Mouse (Mus musculus) gastrocnemius, postnatal 25 days (tissue): ENCODE results near the gene Zbed4. TPM values are rescaled to one million over a fixed set of nuclear protein-coding genes. Genes with fewer than 3 reads are reported as not detected.
A peak's percentile ranks its signal among the peaks of the same experiment; 100 is the strongest.
"Not testable (repeated sequence)": the region's sequence is repeated elsewhere in the genome, so short reads cannot be mapped to it uniquely, and the experiment has no call there.

Source experiments
- DNase-seq: peaks from one replicate; pipeline ENCODE4 v3.0.0; 2022
- long read RNA-seq, 2 experiments: library from polyadenylated mRNA; stranded (forward); transcript quantifications; one replicate each; pipeline ENCODE4 v2.0.0; 2021
- total RNA-seq, 2 experiments: library from RNA; stranded (reverse); gene quantifications; 1 replicate in 1 of 2; 2 replicates in 1 of 2; pipeline ENCODE4 v1.2.3; 2021

Zbed4 gene
- 10 to 100 TPM in 1 of 2 experiments, 1 to 10 TPM in 1; 9.0 to 11.3 TPM for total RNA-seq
- long read RNA-seq, experiment 1, partial matches to known transcripts = 0 of 6 reads
- long read RNA-seq, experiment 1, other reads (novel, unspliced or antisense) = 6 of 6 reads
- long read RNA-seq, experiment 2, full-length matches to known transcripts = 1 of 5 reads
- long read RNA-seq, experiment 2, partial matches to known transcripts = 0 of 5 reads
- long read RNA-seq, experiment 2, other reads (novel, unspliced or antisense) = 4 of 5 reads

DNA sequence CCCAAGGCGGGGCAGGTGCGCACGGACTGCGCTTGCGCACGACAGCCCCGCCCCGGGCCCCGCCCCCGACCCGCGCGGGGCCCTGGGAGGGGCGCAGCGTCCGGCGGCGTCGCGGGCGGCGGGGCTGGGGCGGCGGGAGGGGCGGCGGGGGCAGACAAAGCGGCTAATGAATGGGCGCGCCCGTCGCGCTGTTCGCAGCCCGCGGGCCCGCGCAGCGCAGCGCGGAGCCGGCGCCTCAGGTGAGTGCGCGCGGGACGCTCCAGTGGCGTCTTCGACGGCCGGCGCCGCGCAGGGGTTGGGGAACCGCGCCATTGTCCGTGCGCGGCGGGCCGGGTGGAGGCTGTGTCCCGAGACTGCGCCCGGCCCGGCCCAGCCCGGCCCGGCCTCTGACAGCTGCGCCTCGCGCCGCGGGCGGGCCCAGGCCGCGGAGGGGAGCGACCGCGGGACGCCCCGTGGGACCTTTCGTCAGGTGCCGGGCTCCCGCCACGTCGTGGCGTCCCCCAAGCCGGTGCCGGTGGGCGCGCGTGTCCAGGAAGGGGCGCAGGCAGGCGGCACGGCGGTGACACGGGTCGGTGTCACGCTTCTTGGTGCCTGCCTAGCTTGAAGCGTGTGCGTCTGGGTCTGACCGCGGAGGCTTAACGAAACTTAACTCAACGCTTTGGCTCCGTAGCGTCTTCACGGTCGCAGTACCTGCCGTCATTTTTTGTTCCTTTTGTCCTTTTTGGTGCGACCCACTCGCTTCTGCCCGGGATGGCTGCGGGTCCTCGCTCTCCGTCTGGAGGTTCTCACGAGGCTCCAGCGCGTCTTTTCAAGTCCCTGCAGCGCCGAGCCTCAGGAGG, at the start of gene Zbed4:
Zbed4 (plus strand) TSS at position 97 of the 839 bp plus-strand sequence.
- peak; percentile 56 for DNase-seq

DNA sequence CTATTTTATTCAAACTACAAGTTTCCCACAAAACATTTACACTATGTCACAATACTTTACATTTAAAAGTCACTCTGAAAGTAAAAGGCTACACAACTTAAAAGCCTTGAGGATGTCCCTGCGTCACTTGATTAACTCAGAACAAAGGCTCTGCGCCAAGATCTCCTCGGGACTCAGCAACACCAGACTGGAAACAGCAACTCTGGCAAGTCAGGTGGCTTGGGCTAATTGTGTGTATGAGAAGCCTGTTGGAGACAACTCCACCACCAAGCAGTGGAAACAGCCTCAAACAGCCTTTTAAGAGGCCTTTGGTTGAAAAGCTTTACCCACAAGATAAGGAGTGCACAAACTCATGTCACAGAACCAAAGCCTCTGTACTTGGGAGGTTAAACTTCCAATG, 49.0 kb upstream of the Zbed4 start:
- no peak for DNase-seq

DNA sequence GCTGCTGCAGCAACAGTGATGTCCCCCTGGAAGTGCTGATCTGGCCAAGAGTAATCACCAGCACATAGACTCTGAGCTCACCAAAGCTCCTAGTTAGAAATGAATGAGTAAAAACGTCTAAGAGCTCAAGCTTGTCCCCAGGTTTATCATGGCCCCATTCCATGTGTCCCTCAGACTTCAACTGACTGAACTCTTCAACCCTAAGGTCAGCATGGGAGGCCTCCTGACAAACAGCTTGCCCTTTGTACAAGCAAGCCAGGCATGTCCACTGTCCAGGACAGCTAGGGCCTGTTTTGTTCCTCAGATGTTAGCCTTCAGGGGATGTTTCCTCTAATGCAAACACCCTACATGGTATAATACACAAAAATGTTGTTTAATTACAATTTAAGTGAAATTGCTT, 47.2 kb upstream of the Zbed4 start:
- DNase-seq = no peak

DNA sequence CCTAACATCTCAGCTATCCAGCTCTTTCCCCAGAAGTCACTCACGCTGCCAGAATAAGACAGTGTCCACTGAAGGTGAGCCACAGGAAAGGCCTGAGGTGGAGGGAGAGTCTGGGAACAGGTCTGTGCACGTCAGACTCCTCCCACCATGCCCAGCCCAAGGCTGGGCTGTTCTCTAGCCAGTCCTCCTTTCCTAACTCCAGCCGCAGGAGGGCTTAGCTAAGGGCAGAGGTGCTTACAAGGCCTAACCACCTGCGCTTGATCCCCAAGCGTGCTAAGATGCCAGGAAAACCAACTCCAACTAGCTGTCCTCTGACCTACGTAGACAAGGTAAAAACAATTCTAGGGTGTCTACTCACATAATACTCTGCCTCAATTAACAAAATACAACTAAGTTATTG, 45.1 kb upstream of the Zbed4 start:
- DNase-seq = no peak

DNA sequence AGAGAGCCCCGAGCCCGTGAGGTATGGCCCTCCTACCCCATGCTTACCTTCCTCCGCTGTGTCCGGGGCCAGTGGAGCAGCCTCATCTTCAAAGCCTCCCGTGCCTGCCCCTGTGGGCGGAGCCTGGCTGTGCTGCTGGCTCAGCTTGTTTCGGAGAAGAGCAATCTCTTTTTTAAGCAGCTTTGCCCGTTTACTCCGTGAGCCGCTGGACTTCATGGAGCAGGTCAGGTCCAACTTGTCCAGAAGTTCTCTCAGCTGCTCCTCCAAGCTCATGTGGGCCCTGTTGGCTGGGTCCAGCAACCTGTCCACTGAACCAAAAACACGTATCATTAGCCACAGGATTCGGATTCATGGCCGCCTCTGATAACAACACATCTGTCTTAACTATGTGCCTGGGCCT, 44.5 kb upstream of the Zbed4 start:
- not testable (repeated sequence) for DNase-seq

DNA sequence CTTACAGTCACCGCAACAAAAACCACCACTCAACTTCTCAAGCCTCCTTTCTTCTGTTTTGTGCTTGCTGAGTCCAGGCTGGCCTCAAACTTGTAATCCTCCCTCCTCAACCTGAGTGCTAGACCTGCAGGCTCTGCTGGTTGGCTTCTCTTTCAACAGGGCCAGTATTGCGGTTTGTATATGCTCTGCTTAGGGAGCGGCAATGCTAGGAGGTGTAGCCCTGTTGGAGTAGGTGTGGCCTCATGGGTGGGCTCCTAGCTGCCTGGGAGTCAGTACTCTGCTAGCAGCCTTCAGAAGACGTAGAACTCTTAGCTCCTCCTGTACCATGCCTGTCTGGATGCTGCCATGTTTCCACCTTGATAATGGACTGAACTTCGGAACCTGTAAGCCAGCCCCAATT, 43.3 kb upstream of the Zbed4 start:
- DNase-seq = no peak

DNA sequence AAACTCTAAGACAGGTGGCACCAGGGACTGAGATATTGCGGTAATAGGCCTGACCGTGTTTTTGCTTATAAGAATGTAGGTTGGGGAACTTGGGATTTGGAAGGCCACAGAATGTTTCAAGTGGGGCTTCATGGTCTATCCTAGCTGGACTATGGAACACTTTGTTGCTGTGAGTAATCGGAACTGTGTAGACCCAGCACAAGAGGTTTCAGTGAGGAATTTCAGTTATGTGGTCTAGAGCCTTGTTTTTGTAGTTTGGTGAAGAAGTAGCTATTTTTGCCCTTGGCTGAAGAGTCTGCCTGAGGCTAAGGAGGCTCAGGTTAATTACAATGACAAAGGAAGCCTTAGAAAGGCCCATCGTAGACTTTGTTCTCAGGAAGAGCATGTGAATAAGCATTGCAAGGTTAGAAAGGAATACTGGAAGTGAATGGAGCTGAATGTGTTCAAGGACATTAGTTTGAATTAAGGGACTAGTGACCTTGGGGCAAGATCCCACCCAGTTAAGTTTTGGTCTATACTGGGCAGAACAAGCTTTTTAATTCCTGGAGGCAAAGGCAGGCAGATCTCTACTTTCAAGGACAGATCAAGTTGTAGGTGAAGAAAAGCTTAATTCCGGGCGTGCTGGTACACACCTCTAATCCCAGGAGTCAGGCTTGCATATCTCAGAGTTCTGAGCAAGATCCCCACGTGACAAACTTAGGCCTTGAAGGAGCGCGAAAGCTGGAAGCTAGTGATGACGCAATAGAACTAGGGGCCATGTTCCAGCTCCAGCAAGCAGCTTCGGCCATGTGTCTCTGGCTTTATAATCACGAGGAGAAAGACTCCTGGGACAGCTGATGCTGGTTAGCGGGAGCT, 42.6 kb upstream of the Zbed4 start:
- DNase-seq = no peak

DNA sequence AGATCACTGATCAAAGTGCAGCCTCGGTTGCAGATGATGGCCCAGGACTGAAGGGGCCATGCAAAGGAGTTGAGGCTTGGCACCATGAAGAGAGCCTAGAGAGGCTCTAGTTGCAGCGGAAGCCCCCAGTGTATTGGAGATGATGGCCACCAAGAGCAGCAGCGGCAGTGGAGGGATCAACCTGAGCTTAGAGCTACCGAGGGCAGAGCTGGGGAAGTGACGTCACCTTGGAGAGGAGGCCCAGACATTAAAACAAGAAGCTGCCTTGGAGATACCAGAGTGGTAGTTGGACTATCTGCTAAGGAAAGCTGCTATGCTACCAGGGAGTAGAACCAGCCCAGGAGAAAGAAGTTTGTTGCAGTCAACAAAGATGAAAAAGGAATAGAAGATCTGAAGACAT, 41.6 kb upstream of the Zbed4 start:
- no peak for DNase-seq

DNA sequence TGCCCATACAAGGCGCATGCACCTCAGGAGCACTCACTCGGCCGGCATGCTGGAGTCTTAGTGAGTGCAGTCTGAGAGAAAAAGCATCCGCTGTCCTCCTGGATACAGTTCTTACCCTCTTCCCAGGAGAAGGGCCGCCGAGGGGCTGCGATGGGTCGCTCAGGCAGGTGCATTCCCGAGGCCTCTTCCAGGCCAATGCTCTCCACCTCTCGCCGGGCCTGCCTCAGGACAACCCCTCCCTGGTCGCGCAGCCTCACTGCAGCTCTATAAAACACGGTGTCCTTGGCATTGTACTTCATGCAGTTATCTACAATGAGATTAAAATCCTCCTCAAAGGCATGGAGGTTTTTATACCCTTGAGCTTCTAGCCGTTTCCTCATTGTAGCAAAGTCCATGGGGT, 39.0 kb upstream of the Zbed4 start:
- no peak for DNase-seq

DNA sequence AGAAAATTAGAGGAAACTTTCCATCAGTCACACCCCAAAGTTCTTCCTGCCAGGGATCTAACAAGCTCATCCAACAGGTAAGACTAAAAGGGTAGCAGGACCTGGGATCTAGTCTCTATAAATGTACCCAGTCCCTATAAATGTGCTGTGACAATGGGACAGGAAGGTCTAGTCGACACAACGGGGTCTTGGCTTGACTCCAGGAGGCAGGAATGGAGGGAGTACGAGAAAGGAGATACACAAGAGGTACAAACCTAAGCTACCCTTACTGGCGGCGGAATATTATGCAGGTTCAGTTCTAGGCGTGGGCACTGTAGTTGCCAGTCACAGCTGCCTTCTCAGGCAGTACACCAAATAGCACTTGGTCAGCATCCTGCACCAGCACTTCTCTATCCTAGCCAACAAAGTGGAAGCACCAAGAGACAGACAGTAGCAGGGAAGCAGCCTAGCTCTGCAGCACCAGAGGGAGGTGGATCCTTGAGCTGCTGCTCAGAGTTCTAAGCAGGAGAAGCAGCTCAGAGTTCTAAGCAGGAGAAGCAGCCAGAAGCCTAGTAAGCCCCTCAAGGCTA, 37.4 kb upstream of the Zbed4 start:
- DNase-seq = no peak

DNA sequence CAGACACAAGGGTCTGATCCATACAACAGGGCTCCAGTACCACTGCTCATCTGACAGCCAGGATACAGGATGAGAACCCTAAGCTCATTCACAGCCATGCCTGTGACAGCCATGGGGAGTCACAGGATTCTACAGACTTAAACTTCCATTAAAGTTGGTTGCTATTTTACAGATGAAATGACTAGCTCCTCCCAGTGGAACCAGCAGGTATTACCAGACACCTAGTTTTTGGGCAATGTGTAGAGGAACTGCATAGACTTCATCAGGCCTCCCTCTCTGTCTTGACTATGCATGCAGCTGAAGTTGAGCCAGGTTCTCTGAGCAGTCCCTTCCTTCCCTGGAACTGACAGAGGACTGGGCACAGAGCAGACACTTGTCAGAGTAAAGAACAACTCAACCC, 35.1 kb upstream of the Zbed4 start:
- no peak for DNase-seq

DNA sequence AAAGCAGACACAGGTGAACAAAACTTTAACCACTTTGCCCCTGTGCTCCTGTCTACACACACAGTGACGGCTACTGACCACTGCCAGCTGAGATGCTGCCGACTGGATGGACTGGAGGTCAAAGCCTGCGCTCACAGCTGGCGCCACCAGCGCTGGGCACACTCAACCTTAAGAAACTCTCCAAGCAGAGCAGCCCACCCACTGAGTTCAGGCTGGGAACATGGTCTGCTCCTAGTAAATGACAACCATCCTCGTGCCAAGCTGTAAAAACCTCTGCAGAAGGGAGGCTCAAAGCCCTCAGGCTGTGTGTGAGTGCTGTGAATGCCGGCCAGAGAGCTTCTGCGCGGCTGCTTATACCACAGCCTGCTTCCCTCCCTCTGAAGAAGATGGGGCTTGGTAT, 34.2 kb upstream of the Zbed4 start:
- no peak for DNase-seq

DNA sequence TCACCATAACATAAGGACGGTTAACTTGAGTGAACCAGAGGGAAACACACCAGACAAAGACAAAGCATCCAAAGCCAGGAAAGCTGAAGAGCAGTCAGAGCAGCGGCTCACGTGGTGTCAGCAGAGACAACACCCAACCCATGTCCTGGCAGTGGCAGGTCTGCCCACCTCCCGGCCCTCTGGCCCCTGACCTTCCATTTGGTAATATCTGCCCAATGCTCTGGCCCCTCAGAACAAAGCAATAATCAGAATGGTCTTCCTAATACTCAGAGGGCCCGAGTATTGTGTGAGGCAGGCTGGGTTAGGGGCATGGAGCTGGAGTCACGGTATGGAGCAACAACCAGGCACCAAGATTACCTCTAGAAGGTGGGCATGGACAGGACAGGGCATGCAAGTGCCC, 28.3 kb upstream of the Zbed4 start:
- no peak for DNase-seq

DNA sequence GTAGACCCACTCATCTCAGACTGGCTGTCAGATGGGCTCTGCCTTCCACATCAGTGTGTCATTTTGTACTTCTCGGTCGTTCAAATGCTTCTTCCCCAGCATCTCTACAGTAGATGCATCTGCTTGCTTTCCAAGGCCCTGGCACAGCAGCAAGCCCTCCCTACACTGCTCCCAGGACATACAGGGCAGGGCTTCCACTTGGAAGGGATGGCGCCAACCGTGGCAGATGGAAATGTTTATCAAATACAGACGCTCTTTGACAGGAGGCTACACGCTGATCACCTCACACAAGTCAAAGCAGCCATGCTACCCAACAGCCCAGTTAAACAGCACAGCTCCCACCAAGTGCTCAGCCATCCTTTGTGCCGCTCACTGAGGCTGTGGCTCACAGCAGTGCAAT, 27.1 kb upstream of the Zbed4 start:
- DNase-seq = no peak

DNA sequence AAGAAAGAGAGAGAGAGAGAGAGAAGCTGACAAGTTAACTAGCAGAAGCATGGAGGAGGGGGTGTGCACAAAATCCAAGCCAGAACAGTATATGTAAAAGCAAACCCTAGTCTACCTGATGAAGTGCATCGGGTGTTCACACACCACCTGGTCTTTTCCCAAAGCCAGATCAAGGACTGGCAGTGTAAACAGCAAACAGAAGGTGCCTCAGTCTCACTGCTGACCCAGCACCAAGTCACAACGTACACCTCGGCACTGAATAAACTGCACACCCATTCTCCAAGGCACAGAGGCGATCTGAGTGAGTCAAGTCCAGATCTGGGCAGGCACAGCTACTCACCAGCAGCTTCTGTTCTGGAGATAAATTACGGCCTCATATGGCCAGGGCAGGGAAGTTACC, 26.4 kb upstream of the Zbed4 start:
- no peak for DNase-seq

DNA sequence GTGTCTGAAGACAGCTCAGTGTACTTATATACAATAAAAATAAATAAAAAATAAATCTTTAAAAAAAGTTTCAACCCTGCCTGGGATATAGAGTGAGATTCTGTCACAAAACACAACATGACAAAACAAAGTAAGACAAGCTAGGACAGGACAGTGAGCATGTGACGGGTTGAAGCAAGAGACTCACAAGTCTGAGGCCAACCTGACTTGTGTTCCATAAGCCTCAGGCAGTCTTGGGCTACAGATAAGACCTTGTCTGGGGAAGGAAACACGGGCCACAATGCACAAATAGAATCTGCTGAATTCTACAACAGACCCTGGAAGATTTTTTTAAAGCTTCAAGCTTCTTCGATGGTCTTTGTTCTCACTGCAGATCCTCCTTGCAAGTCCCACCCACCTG, 24.3 kb upstream of the Zbed4 start:
- no peak for DNase-seq

DNA sequence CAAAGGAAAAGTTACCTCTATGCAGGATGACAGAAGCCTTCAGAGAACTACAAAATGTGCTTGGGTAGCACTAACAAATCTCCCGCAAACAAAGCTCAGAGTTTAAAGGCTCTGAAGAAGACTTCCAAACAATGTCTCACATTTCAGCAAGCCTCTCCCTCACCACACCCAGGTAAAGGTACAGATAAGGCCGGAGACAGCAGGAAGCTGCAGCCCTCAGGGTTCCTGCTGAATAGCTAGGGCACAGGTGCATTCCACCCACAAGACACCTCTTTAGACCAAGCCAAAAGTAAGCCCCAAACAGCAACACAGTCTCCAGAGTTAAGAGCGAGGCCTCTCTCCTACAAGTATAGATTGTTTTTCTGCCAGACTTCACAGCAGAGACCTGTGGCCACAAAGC, 20.7 kb upstream of the Zbed4 start:
- DNase-seq = no peak

DNA sequence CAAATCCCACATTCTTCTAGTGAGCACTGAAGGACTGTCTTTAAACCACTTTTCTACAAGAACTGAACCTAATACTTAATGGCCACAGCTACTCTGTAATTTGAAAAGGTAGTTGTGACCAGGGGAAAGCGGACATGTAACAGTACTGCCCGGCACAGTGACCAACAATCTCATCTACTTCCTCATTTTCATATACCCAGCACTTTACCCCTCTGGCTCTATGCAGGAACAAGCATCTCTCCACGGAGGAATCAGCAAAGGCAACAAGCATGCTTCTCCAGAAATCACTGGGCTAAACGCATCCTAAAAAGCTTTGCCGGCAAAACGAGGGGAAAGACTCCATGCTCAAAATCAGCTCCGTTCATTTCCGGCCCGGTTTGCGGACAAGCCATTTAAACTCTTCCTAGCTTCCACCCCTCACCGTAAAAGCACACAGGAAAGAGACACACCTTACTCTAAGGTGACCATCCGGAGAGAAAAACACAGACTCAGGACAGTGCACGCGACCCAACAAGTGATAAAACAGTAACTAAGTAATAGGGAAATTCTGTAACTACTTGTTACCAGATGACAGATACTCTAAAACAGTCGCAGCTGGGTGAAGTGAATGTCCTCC, 18.9 kb upstream of the Zbed4 start:
- no peak for DNase-seq

DNA sequence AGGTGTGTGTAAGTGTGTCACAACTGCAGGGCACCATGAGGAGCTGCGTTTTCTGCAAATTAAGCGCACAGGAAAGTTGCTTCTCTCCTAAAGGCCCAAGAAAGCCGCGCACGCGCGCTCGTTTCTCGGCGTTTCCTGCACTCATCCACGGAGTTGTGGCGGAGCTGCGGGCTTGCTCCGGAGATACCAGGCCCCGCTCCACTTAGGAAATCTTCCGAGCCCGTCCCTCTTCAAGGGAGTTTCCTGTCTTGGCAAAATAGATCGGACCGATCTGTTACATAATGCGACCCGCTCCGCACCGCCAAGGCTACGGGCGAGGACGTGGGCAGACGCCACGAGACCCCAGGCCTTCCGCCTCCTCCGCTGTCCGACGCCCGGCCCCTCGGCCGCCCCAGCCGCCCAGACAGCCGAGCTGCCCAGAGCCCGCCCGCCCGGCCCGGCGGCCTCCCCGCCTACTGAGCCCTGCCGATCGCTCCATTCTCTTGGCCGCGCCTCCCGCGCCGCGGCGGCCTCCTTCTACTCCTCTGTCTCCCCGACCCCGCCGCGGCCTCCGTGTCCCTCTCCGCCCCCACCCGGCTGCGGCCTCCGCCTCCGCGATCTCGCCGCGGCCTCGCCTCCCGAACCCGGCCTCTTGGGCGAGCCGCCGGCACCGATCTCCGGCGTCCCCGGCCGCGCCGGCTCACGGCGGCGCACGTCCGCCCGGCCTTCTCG, 18.3 kb upstream of the Zbed4 start:
- peak; percentile 70 for DNase-seq

DNA sequence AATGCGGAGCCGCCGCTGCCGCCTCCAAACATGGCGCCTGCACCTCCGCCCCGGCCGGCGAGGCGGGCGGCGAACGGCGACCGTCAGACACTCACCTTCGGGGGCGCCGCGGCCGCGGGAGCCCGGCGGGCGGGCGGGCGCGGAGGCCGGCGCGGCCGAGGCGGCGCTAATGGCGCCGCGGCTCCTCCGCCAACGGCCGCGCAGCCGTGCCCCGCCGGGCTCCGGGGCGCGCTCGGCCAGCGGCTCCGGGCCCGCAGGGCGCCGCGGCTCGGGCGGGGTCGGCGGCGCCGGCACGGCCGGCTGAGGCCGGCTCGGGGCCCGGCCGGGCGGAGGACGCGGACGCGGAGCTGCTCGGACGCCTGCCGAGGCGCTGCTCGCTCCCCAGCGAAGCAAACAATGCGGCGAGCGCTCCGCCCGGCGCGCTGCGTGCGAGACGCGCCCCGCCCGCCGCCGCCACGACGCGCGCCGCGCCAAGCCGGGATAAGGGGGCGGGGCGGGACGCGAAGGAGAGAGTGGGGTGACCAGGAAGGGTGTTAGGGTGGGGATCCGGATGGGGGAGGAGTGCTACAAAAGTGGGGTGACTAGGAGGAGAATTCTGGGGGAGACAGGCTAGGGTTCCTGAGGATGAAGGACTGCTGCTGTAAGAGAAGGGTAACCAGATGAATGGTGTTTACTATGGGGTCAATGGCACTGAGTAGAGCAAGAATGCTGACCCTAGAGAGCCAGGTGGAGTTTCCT, 17.5 kb upstream of the Zbed4 start, which contains the start of gene Brd1:
Brd1 (minus strand) TSS at position 400 of the 738 bp plus-strand sequence.
- peak; percentile 84 for DNase-seq

DNA sequence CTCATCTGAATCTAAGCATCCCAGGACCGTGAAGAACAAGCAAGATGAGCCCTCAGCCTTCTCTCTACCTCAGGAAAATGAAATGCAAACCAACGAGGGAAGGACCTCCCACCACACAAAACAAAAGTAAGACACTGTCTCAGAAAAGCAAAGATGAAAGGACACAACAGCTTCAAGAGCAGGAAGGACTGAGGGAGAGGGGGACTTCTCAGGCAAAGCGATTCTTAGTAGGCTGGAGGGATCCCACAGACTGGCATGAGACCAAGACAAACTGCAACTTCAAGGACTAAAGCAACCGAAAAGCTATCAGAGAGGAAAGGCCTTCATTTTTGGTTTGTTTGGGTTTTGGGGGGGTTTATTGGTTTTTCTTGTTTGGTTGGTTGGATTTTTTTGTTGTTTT, 15.3 kb upstream of the Zbed4 start:
- DNase-seq = no peak
